Mouse (Mus musculus) retina, adult 2 months (tissue): ENCODE data around the gene Gm13212.
"Not testable (repeated sequence)": the region's sequence is repeated elsewhere in the genome, so short reads cannot be mapped to it uniquely, and the experiment has no call there.

Experiments
- DNase-seq: peaks from one replicate; pipeline ENCODE4 v3.0.0-alpha.2; 2012; ENCODE audit warnings: low read depth, low spot score

The Gm13212 gene

DNA sequence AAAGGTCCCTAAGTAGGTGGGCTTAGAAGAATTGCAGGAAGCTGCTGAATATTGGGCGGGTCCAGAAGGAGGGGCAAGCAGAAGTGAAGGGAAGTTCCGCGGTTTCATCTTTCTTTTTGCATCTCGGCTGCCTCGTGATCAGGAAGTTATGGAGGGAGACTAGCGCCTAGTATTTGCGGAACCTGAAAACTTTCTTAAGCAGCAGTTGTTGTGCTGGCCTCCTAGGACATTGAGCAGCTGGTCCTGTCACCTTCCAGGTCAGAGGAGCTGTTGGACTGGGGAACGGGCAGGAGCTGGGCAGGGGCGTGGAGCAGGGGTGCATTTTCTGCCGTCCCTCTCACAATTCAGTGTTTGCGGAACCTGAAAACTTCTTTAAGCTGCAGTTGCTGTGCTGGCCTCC lies at the start of gene Gm13212:
Gm13212 (plus strand) TSS at position 89 of the 400 bp plus-strand sequence.
- not testable (repeated sequence) for DNase-seq

DNA sequence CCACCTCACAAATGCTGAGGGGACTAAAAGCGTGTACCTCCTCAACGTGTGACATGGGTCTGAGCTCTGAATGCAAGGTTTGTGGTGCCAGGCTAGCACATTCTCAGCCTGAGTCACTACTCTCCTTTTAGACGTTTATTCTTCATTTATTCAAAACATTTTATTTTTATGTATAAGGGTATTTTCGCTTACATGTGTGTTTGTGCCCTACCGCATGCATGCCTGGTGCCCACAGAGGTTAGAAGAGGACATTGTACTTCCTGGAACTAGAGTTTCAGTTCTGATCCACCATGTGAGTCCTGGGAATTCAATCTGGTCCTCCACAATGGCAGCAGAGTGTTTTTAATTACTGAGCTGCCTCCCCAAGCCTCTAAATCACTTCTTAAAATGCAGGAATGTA lies 41.1 kb upstream of the Gm13212 start:
- not testable (repeated sequence) for DNase-seq

DNA sequence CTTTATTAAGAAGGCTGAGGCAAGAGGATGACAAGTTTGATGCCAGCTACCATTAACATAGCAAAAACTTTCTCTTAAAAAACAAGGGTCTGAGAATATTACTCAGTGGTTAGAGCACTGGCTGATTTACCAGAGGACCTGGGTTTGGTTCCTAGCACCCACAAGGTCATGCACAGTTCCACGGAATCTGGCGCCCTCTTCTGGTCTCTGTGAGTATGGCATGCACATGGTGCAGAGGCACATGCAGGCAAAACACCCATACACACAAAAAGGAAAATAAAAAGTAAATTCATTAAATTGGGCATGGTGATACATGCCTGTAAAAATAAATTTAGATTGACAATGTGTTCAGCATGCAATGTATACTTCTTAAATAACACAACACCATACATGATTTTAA lies 39.9 kb upstream of the Gm13212 start:
- not testable (repeated sequence) for DNase-seq

DNA sequence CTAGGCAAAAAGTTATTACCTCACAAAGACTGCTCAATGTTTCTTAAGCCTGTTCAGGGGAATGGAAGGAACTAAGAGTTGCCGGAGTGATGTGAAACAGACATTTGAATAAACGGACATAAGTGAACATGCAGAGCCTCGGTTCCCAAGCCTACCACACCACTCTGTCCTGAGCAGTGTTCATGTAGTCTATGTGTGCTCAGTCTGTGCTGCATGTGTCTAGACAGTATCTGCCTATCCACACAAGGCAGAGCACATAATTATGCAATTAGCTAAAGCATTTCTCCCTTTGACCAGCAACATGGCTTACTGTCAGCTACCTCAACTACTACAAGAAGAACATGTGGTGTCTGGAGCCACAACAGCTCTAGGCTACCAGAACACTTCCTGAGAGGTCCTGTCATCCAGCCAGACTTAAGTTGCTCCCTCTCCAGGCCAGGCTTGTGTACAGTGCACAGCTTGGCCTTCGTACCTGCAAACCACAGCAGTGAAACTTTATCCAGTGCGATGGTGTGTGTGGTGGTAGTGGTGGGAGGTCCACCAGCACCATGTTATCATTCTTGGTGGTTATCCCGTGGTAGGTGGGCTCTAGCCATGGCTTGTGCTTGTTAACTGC lies 39.1 kb upstream of the Gm13212 start:
- DNase-seq = not testable (repeated sequence)

DNA sequence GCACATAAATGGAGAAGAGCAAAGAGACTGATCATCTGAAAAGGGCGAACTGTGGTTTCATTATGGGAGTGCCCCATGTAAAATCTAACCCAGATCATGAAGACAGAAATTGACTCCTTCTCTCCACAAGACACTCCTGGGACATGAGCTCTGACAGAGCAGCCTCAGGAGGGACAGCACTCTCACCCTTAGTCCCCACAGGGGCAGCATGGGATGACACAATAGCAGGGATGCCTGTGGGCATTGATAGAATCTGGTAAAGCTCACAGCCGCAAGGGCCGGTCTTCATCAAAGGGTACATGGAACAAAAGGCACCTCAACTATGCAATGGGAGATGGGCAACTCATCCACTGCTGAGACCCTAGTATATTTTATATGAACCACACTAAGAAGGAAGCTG lies 38.5 kb upstream of the Gm13212 start:
- DNase-seq = not testable (repeated sequence)

DNA sequence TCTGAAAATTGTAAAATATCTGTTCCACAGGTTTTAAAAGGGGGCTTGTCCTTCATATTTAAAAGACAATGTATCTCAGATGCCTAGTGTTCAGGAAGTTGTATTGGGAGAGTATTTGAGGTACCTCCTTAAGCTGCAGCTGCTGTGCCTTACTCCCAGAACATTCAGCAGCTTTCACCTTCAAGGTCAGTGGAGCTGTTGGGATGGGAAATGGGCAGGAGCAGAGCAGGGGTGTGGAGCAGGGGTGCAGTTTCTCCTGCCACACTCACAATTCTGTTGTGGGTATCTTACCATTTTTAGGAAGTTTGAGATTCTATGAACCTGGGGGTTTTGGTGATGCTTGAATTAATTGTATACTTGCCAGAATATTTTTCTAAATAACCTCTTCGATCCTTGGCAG lies 28.3 kb upstream of the Gm13212 start:
- DNase-seq = no peak

DNA sequence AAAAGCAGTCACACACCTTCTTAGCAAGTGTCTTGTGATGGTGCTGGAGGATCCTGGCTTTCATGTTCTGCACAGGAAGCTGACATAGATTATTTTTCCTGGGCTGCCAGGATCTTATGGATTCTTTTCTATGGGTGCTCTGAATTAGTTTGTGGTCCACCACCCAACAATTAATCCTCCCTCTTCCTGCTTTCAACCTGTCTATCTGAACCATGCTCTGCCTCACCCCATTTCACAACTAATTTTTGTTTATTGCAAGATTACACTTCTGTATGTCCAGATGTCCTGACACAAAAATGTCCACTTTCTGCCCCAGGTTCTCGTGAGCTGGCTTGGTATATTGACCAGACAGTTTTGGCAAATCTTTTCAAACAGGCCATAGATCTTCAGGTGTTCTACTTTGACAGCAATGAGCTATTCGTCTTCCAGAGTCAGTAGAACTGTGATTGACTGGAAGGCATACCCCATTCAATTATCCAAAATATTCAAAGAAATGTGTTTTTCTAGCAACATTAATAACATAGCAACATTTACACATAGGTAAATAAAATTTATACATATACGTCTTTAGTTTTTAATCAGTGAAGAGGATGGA lies 25.4 kb upstream of the Gm13212 start:
- no peak for DNase-seq

DNA sequence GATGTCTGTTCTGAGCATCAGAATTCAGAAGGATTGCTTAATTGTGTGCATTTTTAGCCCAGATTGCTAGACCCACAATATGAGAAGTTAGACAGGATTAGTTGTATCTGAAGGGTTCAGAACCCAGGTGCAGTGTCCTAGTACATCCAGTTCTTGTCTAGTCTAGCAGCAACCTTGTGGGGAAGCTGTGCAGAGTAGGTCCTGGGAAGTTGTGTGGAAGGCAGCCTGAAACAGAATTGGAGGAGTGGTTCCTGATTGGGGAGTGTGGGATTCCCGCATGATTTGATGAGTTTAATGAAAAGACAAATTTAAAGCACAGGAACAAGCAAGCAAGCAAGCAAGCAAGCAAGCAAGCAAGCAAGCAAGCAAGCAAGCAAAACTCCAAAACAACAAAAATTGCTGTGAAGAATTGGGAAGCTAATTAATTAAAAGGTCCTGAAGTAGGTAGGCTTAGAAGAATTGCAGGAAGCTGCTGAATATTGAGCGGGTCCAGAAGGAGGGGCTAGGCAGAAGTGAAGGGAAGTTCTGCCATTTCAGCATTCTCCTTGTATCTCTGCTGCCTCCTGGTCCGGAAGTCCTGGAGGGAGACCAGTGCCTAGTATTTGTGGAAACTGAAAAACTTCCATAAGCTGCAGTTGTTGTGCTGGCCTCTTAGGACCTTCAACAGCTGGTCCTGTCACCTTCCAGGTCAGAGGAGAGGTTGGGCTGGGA lies 20.7 kb upstream of the Gm13212 start:
- DNase-seq = no peak

DNA sequence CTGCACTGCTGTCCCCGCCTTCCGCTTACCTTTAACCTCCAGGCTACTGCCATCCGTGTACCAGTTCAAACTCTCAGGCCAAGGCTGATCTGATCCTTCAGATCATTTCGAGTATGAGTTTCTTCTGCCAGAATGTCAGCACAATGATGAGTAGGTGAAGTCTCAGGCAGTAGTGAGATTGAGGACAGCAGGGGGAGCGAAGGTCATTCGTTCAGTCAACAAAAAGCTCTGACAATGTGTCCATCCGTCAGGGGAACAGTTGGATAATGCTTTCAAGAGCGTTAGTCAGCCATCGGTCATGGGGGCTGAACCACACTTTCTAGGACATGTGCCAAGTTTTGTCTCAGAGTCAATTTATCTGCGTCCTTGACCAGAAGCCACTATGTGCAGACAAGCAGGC lies 14.5 kb upstream of the Gm13212 start:
- not testable (repeated sequence) for DNase-seq

DNA sequence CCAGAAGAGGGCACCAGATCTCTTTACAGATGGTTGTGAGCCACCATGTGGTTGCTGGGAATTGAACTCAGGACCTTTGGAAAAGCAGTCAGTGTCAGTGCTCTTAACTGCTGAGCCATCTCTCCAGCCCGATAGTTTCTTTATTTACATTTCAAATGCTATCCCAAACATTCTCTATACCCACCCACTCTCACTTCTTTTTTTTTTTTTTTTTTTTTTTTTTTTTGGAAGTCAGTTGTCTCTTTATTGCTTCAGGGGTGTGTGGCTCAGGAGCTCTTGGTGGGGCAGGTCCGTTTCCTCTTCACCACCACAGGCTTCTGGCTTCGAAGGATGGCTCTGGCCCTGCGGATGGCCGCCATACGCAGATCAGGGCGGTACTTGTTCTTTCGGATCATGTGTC lies 8.3 kb upstream of the Gm13212 start:
- DNase-seq = not testable (repeated sequence)

DNA sequence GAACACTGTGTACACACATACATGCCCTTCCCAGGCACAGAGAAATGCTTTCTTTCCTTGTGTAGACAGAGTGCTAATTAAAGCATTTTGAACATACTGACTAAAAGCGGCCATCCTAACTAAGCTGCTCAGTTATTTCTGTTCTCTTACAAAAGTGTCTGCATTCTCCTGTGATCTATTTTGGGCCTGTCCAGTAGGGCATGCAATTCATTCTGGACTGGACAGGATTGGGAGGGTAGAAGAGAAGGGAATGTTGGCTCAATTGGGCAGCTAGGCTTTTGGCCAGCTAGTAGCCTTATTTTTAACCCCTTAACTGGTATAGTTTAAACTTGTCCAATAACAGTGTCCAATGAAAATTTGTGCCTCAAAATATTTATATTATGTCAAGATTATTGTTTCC lies 4.6 kb upstream of the Gm13212 start:
- not testable (repeated sequence) for DNase-seq

DNA sequence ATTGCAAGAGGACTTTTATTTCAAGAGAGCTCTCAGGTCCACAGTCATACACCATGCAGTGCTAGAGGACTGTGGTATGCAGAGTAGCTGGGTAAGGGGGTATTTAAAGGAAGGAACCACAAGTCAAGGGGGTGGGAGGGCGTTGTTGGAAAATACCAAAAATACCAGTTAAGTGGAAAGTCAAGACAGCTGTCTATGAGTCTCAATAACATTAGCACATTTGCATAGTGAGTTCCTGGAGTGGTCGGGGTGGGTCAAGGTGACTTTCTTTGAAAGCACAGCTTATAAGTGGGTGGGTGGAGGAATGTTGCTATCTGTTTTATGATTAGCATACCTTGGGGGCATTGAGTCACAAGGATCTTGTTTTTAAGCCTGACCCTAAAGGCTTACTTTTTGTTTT lies 1.1 kb downstream of the Gm13212 start:
- DNase-seq = not testable (repeated sequence)

DNA sequence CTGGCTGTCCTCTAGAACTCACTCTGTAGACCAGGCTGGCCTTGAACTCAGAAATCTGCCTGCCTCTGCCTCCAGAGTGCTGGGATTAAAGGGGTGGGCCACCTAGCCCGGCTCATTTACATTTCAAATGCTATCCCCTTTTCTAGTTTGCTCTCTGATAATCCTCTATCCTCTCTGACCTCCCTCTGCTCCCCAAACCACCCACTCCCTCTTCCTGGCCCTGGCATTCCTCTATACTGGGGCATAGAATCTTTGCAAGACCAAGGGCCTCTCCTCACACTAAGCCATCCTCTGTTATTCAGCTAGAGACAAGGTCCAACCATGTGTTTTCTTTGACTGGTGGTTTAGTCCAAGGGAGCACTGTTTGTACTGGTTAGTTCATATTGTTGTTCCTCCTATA lies 9.2 kb downstream of the Gm13212 start:
- DNase-seq = not testable (repeated sequence)

DNA sequence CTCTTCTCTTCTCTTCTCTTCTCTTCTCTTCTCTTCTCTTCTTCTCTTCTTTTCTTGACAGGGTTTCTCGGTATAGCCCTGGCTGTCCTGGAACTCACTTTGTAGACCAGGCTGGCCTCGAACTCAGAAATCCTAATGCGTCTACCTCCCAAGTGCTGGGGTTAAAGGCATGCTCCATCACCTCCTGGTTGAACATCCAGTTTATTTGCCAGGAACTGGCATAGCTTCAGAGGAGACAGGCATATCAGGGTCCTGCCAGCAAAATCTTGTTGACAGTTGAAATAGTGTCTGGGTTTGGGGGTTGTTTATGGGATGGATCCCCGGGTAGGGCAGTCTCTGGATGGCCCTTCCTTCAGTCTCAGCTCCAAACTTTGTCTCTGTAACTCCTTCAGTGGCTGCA lies 9.8 kb downstream of the Gm13212 start:
- DNase-seq = not testable (repeated sequence)

DNA sequence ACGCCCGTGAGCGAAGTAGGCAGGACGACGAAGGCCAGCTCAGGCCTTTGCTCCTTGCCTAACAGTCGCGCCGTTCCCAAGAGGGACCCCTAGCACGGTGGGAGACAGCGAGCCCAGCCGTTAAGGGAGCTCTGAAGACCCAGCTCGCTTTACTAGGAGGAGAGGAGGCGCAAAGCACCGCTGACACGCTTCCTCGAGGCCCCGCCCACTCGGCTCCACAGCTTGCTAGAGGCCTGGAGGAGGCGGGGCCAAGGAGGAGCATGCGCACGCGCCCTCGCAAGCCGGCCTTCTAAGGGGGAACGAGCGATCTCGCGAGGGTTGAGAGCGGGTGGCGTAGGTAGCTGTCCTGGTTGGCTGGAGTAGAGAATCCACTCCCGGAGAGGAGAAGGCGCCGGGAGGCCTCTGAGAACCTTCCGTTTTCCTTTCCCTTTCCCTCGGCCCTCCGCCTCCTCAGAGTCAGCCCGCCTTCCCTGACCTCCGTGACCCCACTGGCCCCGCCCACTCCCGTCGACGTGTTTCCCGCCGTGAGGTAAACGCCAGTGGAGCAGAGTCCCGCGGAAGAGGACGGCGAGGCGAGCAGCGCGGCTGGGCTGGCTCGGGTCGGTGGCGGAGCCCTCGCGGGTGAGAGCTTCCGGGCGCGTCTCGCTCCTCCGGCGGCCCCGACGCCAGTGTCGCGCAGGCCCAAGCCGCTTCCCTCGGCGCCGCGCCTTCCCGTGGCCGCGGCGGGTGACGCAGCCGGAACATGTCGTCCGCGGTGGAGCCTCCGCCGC lies 55.6 kb downstream of the Gm13212 start:
- not testable (repeated sequence) for DNase-seq

DNA sequence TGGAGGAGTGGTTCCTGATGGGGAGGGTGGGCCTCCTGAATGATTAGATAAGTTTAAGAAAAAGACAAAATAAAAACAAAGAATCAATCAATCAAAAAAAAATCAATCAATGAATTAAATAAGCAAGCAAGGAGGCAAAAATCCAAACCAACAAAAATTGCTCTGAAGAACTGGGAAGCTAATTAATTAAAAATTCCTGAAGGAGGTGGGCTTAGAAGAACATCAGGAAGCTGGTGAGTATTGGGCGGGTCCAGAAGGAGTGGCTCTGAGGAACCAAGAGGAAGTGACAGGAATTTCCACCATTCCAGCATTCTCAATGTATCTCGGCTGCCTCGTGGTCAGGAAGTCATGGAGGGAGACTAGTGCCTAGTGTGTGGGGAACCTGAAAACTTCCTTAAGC lies 85.4 kb downstream of the Gm13212 start, which contains the start of gene Zfp980:
Zfp980 (plus strand) TSS at position 301 of the 400 bp plus-strand sequence.
- DNase-seq = not testable (repeated sequence)

DNA sequence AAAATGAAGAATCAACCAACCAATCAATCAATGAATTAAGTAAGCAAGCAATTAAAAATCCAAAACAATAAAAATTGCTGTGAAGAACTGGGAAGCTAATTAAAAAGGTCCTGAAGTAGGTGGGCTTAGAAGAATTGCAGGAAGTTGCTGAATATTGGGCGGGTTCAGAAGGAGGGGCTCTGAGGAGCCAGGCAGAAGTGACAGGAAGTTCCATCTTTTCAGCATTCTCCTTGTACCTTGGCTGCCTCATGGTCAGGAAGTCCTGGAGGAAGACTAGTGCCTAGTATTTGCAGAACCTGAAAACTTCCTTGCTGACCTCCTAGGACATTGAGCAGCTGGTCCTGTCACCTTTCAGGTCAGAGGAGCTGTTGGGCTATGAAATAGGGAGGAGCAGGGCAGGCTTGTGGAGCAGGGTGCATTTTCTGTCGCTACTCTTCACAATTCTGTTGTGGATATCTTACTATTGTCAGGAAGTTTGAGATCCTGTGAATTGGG lies 89.4 kb downstream of the Gm13212 start:
- DNase-seq = not testable (repeated sequence)
